Mouse (Mus musculus) bone marrow, adult 2 months (tissue): ENCODE results near the gene Lama4. TPM values are rescaled to one million over a fixed set of nuclear protein-coding genes. Genes with fewer than 3 reads are reported as not detected.

ENCODE experiments used
- H3K27ac ChIP-seq: fragments of 200-500 bp; 2 replicates; pipeline ENCODE4 v1.5.1; 2012; ENCODE audit warnings: low read depth, mild to moderate bottlenecking, control low read depth, inconsistent platforms, low read length; ENCODE audit not compliant: control insufficient read depth, poor library complexity, insufficient read depth
- H3K4me1 ChIP-seq: fragments of 200-500 bp; 2 replicates; pipeline ENCODE4 v1.6.1; 2011; ENCODE audit warnings: low read length; ENCODE audit not compliant: control insufficient read depth, insufficient read depth
- H3K4me3 ChIP-seq: fragments of 200-500 bp; replicated peaks from 2 replicates; pipeline ENCODE3; 2011; ENCODE audit warnings: mild to moderate bottlenecking, low read depth, low read length, control low read depth; ENCODE audit not compliant: control insufficient read depth
- CTCF ChIP-seq: fragments of 200-500 bp; IDR thresholded peaks from 2 replicates; pipeline ENCODE4 v1.5.1; 2011; ENCODE audit warnings: low read length, control low read depth; ENCODE audit not compliant: control insufficient read depth, insufficient read depth
- POLR2A ChIP-seq: fragments of 200-500 bp; IDR thresholded peaks from 2 replicates; pipeline ENCODE4 v1.6.1; 2011; ENCODE audit warnings: low read depth, mild to moderate bottlenecking, control low read depth, low read length, borderline replicate concordance; ENCODE audit not compliant: control insufficient read depth
- whole genome bisulfite sequencing: fragments of 180-500 bp; shearing (Covaris S2); methylation state at CpG from one replicate; pipeline ENCODE4 v1.1.7; 2018; 5-methylcytosine and 5-hydroxymethylcytosine counted together
- polyA plus RNA-seq: library from polyadenylated mRNA; stranded (reverse); fragments of >200 nt; gene quantifications from 2 replicates; pipeline ENCODE4 v1.2.4, GENCODE M21; 2011; ENCODE audit warnings: low replicate concordance; ENCODE audit not compliant: missing spikeins, insufficient read depth, insufficient read length

The Lama4 gene
- polyA plus RNA-seq, 1 experiment, result 1.5 TPM

- no peak overlapping the region for H3K27ac ChIP-seq
- H3K4me1 ChIP-seq, result no peaks in the 10 kb centered on the region
- no peak overlapping the region for H3K4me3 ChIP-seq
- TF ChIP-seq CTCF, result no peak
- TF ChIP-seq POLR2A, result no peak
- WGBS, result 73% methylated on average over 8 of the region's 8 CpGs
Observed at GRCm38 (mm10) chr10:39049581-39050294, 84.4 kb downstream of the Lama4 start.

GRCm38 (mm10) chr10:39056050-39056449 is 90.7 kb downstream of the Lama4 start:
- no peak overlapping the region for H3K4me3 ChIP-seq
- TF ChIP-seq POLR2A, result no peak
- no peak for TF ChIP-seq CTCF
- H3K4me1 ChIP-seq, result no peaks in the 10 kb centered on the region
- 82% methylated on average over 5 of the region's 5 CpGs for WGBS
- H3K27ac ChIP-seq, result no peak overlapping the region

GRCm38 (mm10) chr10:39064732-39065131 is 99.4 kb downstream of the Lama4 start:
- peak; percentile 67 for TF ChIP-seq CTCF
- TF ChIP-seq POLR2A, result no peak
- no peaks in the 10 kb centered on the region for H3K4me1 ChIP-seq
- 87% methylated on average over 5 of the region's 5 CpGs for WGBS

GRCm38 (mm10) chr10:39065449-39065848 is 100.1 kb downstream of the Lama4 start:
- TF ChIP-seq POLR2A, result no peak
- no peak for TF ChIP-seq CTCF
- H3K4me1 ChIP-seq, result no peaks in the 10 kb centered on the region
- H3K27ac ChIP-seq, result no peak overlapping the region
- H3K4me3 ChIP-seq, result no peak overlapping the region
- 69% methylated on average over 3 of the region's 3 CpGs for WGBS

More at GRCm38 (mm10) chr10:39064732-39065131, 99.4 kb downstream of the Lama4 start:
- Histone ChIP-seq H3K27ac (no peak overlapping the region), H3K4me3 (no peak overlapping the region)

- no peak for TF ChIP-seq POLR2A
- no peak for TF ChIP-seq CTCF
- Histone ChIP-seq H3K27ac (no peak overlapping the region), H3K4me1 (no peaks in the 10 kb centered on the region), H3K4me3 (no peak overlapping the region)
- WGBS, result 88% methylated on average over 4 of the region's 4 CpGs
Observed at GRCm38 (mm10) chr10:39066061-39066460, 100.7 kb downstream of the Lama4 start.

GRCm38 (mm10) chr10:39066962-39067361 is 101.6 kb downstream of the Lama4 start:
- no peak overlapping the region for H3K27ac ChIP-seq
- TF ChIP-seq POLR2A (no peak), CTCF (peak; percentile 50)
- no peaks in the 10 kb centered on the region for H3K4me1 ChIP-seq
- H3K4me3 ChIP-seq, result no peak overlapping the region

GRCm38 (mm10) chr10:39072048-39072447 is 106.7 kb downstream of the Lama4 start:
- Histone ChIP-seq H3K4me1 (no peaks in the 10 kb centered on the region), H3K27ac (no peak overlapping the region), H3K4me3 (no peak overlapping the region)
- TF ChIP-seq CTCF, result no peak
- no peak for TF ChIP-seq POLR2A
- 72% methylated on average over 4 of the region's 4 CpGs for WGBS

- Histone ChIP-seq H3K4me3 (no peak overlapping the region), H3K4me1 (no peaks in the 10 kb centered on the region), H3K27ac (no peak overlapping the region)
- 75% methylated on average over 9 of the region's 9 CpGs for WGBS
- TF ChIP-seq CTCF (peak; percentile 7; the same call in 1 of the 2 replicates), POLR2A (no peak)
Observed at GRCm38 (mm10) chr10:39096981-39097380, 131.7 kb downstream of the Lama4 start.
